Mouse (Mus musculus) limb, embryonic 14.5 days (tissue): ENCODE measurements around the gene Nrap. TPM values are rescaled to one million over a fixed set of nuclear protein-coding genes. Genes with fewer than 3 reads are reported as not detected.

Experiments used
- ATAC-seq: fragments of 200-750 bp; cut with Nextera tagmentation; 2 replicates; pipeline ENCODE4 v1.8.0; 2017; ENCODE audit warnings: low read depth, moderate number of reproducible peaks, moderate TSS enrichment; ENCODE audit not compliant: low FRiP score
- DNase-seq: peaks from one replicate; pipeline ENCODE4 v3.0.0-alpha.2; 2015; ENCODE audit warnings: low spot score
- H3K27ac ChIP-seq: fragments of 300-500 bp; sonication (generic); replicated peaks from 2 replicates; pipeline ENCODE4 v1.5.1; 2014; ENCODE audit warnings: low read depth, mild to moderate bottlenecking, low read length, moderate library complexity, mixed read lengths
- H3K27me3 ChIP-seq: fragments of 300-500 bp; sonication (generic); 2 replicates; pipeline ENCODE4 v1.6.1; 2014; ENCODE audit warnings: low read length, mixed read lengths; ENCODE audit not compliant: control insufficient read depth, insufficient read depth
- H3K36me3 ChIP-seq: fragments of 300-500 bp; sonication (generic); 2 replicates; pipeline ENCODE4 v1.6.1; 2014; ENCODE audit warnings: mild to moderate bottlenecking, low read length, moderate library complexity, mixed read lengths; ENCODE audit not compliant: control insufficient read depth, insufficient read depth
- H3K4me1 ChIP-seq: fragments of 300-500 bp; sonication (generic); 2 replicates; pipeline ENCODE4 v1.6.1; 2014; ENCODE audit warnings: antibody characterized with exemption, low read length, mixed read lengths; ENCODE audit not compliant: control insufficient read depth, insufficient read depth
- H3K4me2 ChIP-seq: fragments of 300-500 bp; sonication (generic); replicated peaks from 2 replicates; pipeline ENCODE4 v1.6.1; 2014; ENCODE audit warnings: low read depth, mild to moderate bottlenecking, low read length, moderate library complexity; ENCODE audit not compliant: severe bottlenecking
- H3K4me3 ChIP-seq: fragments of 300-500 bp; sonication (generic); replicated peaks from 2 replicates; pipeline ENCODE4 v1.5.1; 2014; ENCODE audit warnings: low read length
- H3K9ac ChIP-seq: fragments of 300-500 bp; sonication (generic); 2 replicates; pipeline ENCODE4 v1.6.1; 2014; ENCODE audit warnings: mild to moderate bottlenecking, low read depth, low read length, moderate library complexity; ENCODE audit not compliant: severe bottlenecking
- H3K9me3 ChIP-seq: fragments of 300-500 bp; sonication (generic); 2 replicates; pipeline ENCODE4 v1.6.1; 2016; ENCODE audit warnings: low read length; ENCODE audit not compliant: control insufficient read depth
- POLR2A ChIP-seq: fragments of 200-500 bp; IDR thresholded peaks from 2 replicates; pipeline ENCODE4 v1.8.0; 2012; ENCODE audit warnings: inconsistent platforms, mild to moderate bottlenecking, moderate library complexity, borderline replicate concordance; ENCODE audit not compliant: insufficient read depth, insufficient read length; ENCODE audit errors: extremely low read depth
- WGBS: fragments of 180-500 bp; shearing (Covaris S2); extraction: QIAGEN DNeasy Blood & Tissue Kit; methylation state at CpG from one replicate; pipeline ENCODE4 v1.1.7; 2014; 5-methylcytosine and 5-hydroxymethylcytosine counted together
- polyA plus RNA-seq, 2 experiments: library from polyadenylated mRNA; depleted of rRNA in 1 of 2; stranded (reverse) in 1 of 2; unstranded in 1 of 2; fragments of >200 nt; fragmentation: Nextera tagmentation in 1 of 2; extraction: Ambion mirVana in 1 of 2; gene quantifications; 2 replicates each; pipeline versions ENCODE4 v1.2.1 to v1.2.3; 2012 to 2014

The Nrap gene
- polyA plus RNA-seq, 2 experiments: 2.1 to 2.8 TPM

GRCm38 (mm10) chr19:56356480-56357373 is 33.1 kb downstream of the Nrap start:
- H3K4me2 ChIP-seq: no peak overlapping the region
- no peak overlapping the region for H3K9ac ChIP-seq
- WGBS: 32% methylated on average over 17 of the region's 17 CpGs
- no peaks in the 10 kb centered on the region for H3K9me3 ChIP-seq
- DNase-seq (peak; percentile 54), ATAC-seq (no peak)
- H3K27me3 ChIP-seq: no peaks in the 10 kb centered on the region
- H3K36me3 ChIP-seq: no peaks in the 10 kb centered on the region
- H3K4me3 ChIP-seq: no peak overlapping the region
- no peak overlapping the region for H3K27ac ChIP-seq
- H3K4me1 ChIP-seq: no peaks in the 10 kb centered on the region
- TF ChIP-seq POLR2A: no peak

GRCm38 (mm10) chr19:56355201-56355600 is 34.6 kb downstream of the Nrap start:
- Histone ChIP-seq H3K9me3 (no peaks in the 10 kb centered on the region), H3K27me3 (no peaks in the 10 kb centered on the region), H3K27ac (no peak overlapping the region), H3K4me1 (no peaks in the 10 kb centered on the region), H3K36me3 (no peaks in the 10 kb centered on the region), H3K4me2 (no peak overlapping the region), H3K9ac (no peak overlapping the region), H3K4me3 (no peak overlapping the region)
- ATAC-seq (no peak), DNase-seq (no peak)
- WGBS: 77% methylated on average over 12 of the region's 12 CpGs
- TF ChIP-seq POLR2A: no peak

GRCm38 (mm10) chr19:56353689-56354088 is 36.1 kb downstream of the Nrap start:
- Histone ChIP-seq H3K4me1 (no peaks in the 10 kb centered on the region), H3K36me3 (no peaks in the 10 kb centered on the region), H3K4me3 (no peak overlapping the region), H3K9ac (no peak overlapping the region), H3K27me3 (no peaks in the 10 kb centered on the region), H3K9me3 (no peaks in the 10 kb centered on the region), H3K27ac (no peak overlapping the region), H3K4me2 (no peak overlapping the region)
- ATAC-seq (no peak), DNase-seq (no peak)
- 78% methylated on average over 10 of the region's 10 CpGs for WGBS
- no peak for TF ChIP-seq POLR2A

- DNase-seq (no peak), ATAC-seq (no peak)
- no peak overlapping the region for H3K4me2 ChIP-seq
- H3K9me3 ChIP-seq: no peaks in the 10 kb centered on the region
- no peak overlapping the region for H3K27ac ChIP-seq
- no peak overlapping the region for H3K4me3 ChIP-seq
- no peak overlapping the region for H3K9ac ChIP-seq
- no peaks in the 10 kb centered on the region for H3K4me1 ChIP-seq
- TF ChIP-seq POLR2A: no peak
- H3K27me3 ChIP-seq: no peaks in the 10 kb centered on the region
- no peaks in the 10 kb centered on the region for H3K36me3 ChIP-seq
- 32% methylated on average over 6 of the region's 6 CpGs for WGBS
Measured at GRCm38 (mm10) chr19:56349295-56349694, 40.5 kb downstream of the Nrap start.

GRCm38 (mm10) chr19:56346750-56347149 is 43.1 kb downstream of the Nrap start:
- Histone ChIP-seq H3K36me3 (no peaks in the 10 kb centered on the region), H3K9me3 (no peaks in the 10 kb centered on the region), H3K9ac (no peak overlapping the region), H3K27me3 (no peaks in the 10 kb centered on the region), H3K27ac (no peak overlapping the region), H3K4me3 (no peak overlapping the region), H3K4me2 (no peak overlapping the region), H3K4me1 (peaks cover 7% of the 10 kb centered on the region; the same call in 1 of the 2 replicates)
- no peak for TF ChIP-seq POLR2A
- WGBS: 45% methylated on average over 13 of the region's 13 CpGs
- ATAC-seq (no peak), DNase-seq (no peak)
